Mouse (Mus musculus) limb, embryonic 11.5 days (tissue): ENCODE measurements around the gene Cpvl. TPM values are rescaled to one million over a fixed set of nuclear protein-coding genes. Genes with fewer than 3 reads are reported as not detected.

Source experiments
- ATAC-seq: fragments of 200-750 bp; cut with Nextera tagmentation; 2 replicates; pipeline ENCODE4 v1.8.0; 2017; ENCODE audit warnings: low read depth; ENCODE audit not compliant: insufficient number of reproducible peaks, low FRiP score, low TSS enrichment
- DNase-seq: peaks from one replicate; pipeline ENCODE4 v3.0.0-alpha.2; 2015; ENCODE audit warnings: low spot score
- H3K27ac ChIP-seq: fragments of 300-500 bp; sonication (generic); replicated peaks from 2 replicates; pipeline ENCODE4 v1.5.1; 2014; ENCODE audit warnings: low read depth, mild to moderate bottlenecking, low read length
- H3K27me3 ChIP-seq: fragments of 300-500 bp; sonication (generic); 2 replicates; pipeline ENCODE4 v1.6.1; 2014; ENCODE audit warnings: mild to moderate bottlenecking, low read length, mixed read lengths; ENCODE audit not compliant: control insufficient read depth, insufficient read depth
- H3K36me3 ChIP-seq: fragments of 300-500 bp; sonication (generic); 2 replicates; pipeline ENCODE4 v1.6.1; 2014; ENCODE audit warnings: mild to moderate bottlenecking, low read length, moderate library complexity, mixed read lengths; ENCODE audit not compliant: control insufficient read depth, insufficient read depth
- H3K4me1 ChIP-seq: fragments of 300-500 bp; sonication (generic); 2 replicates; pipeline ENCODE4 v1.6.1; 2014; ENCODE audit warnings: low read length, mixed read lengths; ENCODE audit not compliant: control insufficient read depth, insufficient read depth
- H3K4me2 ChIP-seq: fragments of 300-500 bp; sonication (generic); 2 replicates; pipeline ENCODE4 v1.6.1; 2014; ENCODE audit warnings: low read depth, mild to moderate bottlenecking, moderate library complexity; ENCODE audit not compliant: severe bottlenecking
- H3K4me3 ChIP-seq: fragments of 300-500 bp; sonication (generic); 2 replicates; pipeline ENCODE4 v1.5.1; 2014; ENCODE audit warnings: low read depth, low read length
- H3K9ac ChIP-seq: fragments of 300-500 bp; sonication (generic); 2 replicates; pipeline ENCODE4 v1.6.1; 2014; ENCODE audit warnings: mild to moderate bottlenecking, low read length
- H3K9me3 ChIP-seq: fragments of 300-500 bp; sonication (generic); 2 replicates; pipeline ENCODE4 v1.6.1; 2016; ENCODE audit warnings: low read length; ENCODE audit not compliant: control insufficient read depth
- WGBS: fragments of 180-500 bp; shearing (Covaris S2); extraction: QIAGEN DNeasy Blood & Tissue Kit; methylation state at CpG from one replicate; pipeline ENCODE4 v1.1.7; 2014; 5-methylcytosine and 5-hydroxymethylcytosine counted together
- polyA plus RNA-seq: library from polyadenylated mRNA; unstranded; fragments of >200 nt; fragmentation: Nextera tagmentation; extraction: Ambion mirVana; gene quantifications from 2 replicates; pipeline ENCODE4 v1.2.1, GENCODE M21; 2014

The Cpvl gene
- polyA plus RNA-seq, 1 experiment from 2014 or later: 0.25 TPM

- H3K4me2 ChIP-seq: no peak overlapping the region
- H3K27me3 ChIP-seq: no peaks in the 10 kb centered on the region
- H3K4me3 ChIP-seq: no peak overlapping the region
- H3K9me3 ChIP-seq: no peaks in the 10 kb centered on the region
- no peak for ATAC-seq
- H3K9ac ChIP-seq: no peak overlapping the region
- H3K36me3 ChIP-seq: no peaks in the 10 kb centered on the region
- H3K4me1 ChIP-seq: peaks cover 11% of the 10 kb centered on the region; the same call in 1 of the 2 replicates
- WGBS: 90% methylated on average over 6 of the region's 6 CpGs
- DNase-seq: no peak
- H3K27ac ChIP-seq: no peak overlapping the region
Observed at GRCm38 (mm10) chr6:53968550-53968949, 9.9 kb downstream of the Cpvl start.

- H3K27ac ChIP-seq: no peak overlapping the region
- H3K4me1 ChIP-seq: peaks cover 11% of the 10 kb centered on the region
- DNase-seq: no peak
- no peak overlapping the region for H3K9ac ChIP-seq
- whole genome bisulfite sequencing: 80% methylated on average over 5 of the region's 5 CpGs
- H3K36me3 ChIP-seq: no peaks in the 10 kb centered on the region
- no peaks in the 10 kb centered on the region for H3K27me3 ChIP-seq
- H3K4me2 ChIP-seq: no peak overlapping the region
- H3K4me3 ChIP-seq: no peak overlapping the region
- no peak for ATAC-seq
- H3K9me3 ChIP-seq: no peaks in the 10 kb centered on the region
Observed at GRCm38 (mm10) chr6:53966595-53966994, 11.9 kb downstream of the Cpvl start.

GRCm38 (mm10) chr6:53965900-53966299 lies 12.6 kb downstream of the Cpvl start:
- 29% methylated on average over 5 of the region's 5 CpGs for WGBS
- no peaks in the 10 kb centered on the region for H3K36me3 ChIP-seq
- no peaks in the 10 kb centered on the region for H3K27me3 ChIP-seq
- no peak for DNase-seq
- no peak overlapping the region for H3K9ac ChIP-seq
- H3K4me3 ChIP-seq: no peak overlapping the region
- peaks cover 11% of the 10 kb centered on the region for H3K4me1 ChIP-seq
- no peaks in the 10 kb centered on the region for H3K9me3 ChIP-seq
- ATAC-seq: no peak
- no peak overlapping the region for H3K4me2 ChIP-seq
- 0 out of 2 replicates have a peak overlapping the region, but pooled peaks have one; percentile 0 for H3K27ac ChIP-seq

- ATAC-seq: no peak
- WGBS: 58% methylated on average over 5 of the region's 5 CpGs
- H3K27ac ChIP-seq: no peak overlapping the region
Observed at GRCm38 (mm10) chr6:53963906-53964496, 14.5 kb downstream of the Cpvl start.

GRCm38 (mm10) chr6:53962006-53962405 lies 16.5 kb downstream of the Cpvl start:
- ATAC-seq: no peak
- Histone ChIP-seq H3K9ac (no peak overlapping the region), H3K27ac (no peak overlapping the region), H3K36me3 (no peaks in the 10 kb centered on the region), H3K9me3 (no peaks in the 10 kb centered on the region), H3K4me3 (no peak overlapping the region), H3K4me1 (peaks cover 11% of the 10 kb centered on the region), H3K27me3 (no peaks in the 10 kb centered on the region), H3K4me2 (no peak overlapping the region)
- no peak for DNase-seq
- WGBS: 93% methylated on average over 1 of the region's 1 CpGs

More at GRCm38 (mm10) chr6:53963906-53964496, 14.5 kb downstream of the Cpvl start:
- H3K9ac ChIP-seq: no peak overlapping the region
- H3K27me3 ChIP-seq: no peaks in the 10 kb centered on the region
- H3K9me3 ChIP-seq: no peaks in the 10 kb centered on the region
- no peak overlapping the region for H3K4me2 ChIP-seq
- H3K4me3 ChIP-seq: no peak overlapping the region
- no peaks in the 10 kb centered on the region for H3K36me3 ChIP-seq
- H3K4me1 ChIP-seq: peaks cover 11% of the 10 kb centered on the region
- peak; percentile 47 for DNase-seq

GRCm38 (mm10) chr6:53959826-53960225 lies 18.6 kb downstream of the Cpvl start:
- Histone ChIP-seq H3K27me3 (no peaks in the 10 kb centered on the region), H3K27ac (no peak overlapping the region), H3K4me1 (peaks cover 5% of the 10 kb centered on the region), H3K36me3 (no peaks in the 10 kb centered on the region), H3K4me2 (no peak overlapping the region), H3K9me3 (no peaks in the 10 kb centered on the region), H3K9ac (no peak overlapping the region), H3K4me3 (no peak overlapping the region)
- DNase-seq (no peak), ATAC-seq (no peak)
- WGBS: 65% methylated on average over 3 of the region's 3 CpGs

GRCm38 (mm10) chr6:53958321-53958720 lies 20.1 kb downstream of the Cpvl start:
- Histone ChIP-seq H3K9ac (no peak overlapping the region), H3K27ac (no peak overlapping the region), H3K4me3 (no peak overlapping the region), H3K9me3 (no peaks in the 10 kb centered on the region), H3K4me1 (peaks cover 4% of the 10 kb centered on the region), H3K27me3 (no peaks in the 10 kb centered on the region), H3K36me3 (no peaks in the 10 kb centered on the region), H3K4me2 (peak overlapping the region; percentile 26; the same call in 1 of the 2 replicates)
- peak; percentile 92 for DNase-seq
- WGBS: 9% methylated on average over 7 of the region's 7 CpGs
- no peak for ATAC-seq

- 50% methylated on average over 4 of the region's 4 CpGs for WGBS
- H3K4me2 ChIP-seq: no peak overlapping the region
- ATAC-seq (no peak), DNase-seq (no peak)
- no peaks in the 10 kb centered on the region for H3K36me3 ChIP-seq
- no peak overlapping the region for H3K4me3 ChIP-seq
- H3K27ac ChIP-seq: no peak overlapping the region
- no peaks in the 10 kb centered on the region for H3K27me3 ChIP-seq
- H3K4me1 ChIP-seq: peaks cover 4% of the 10 kb centered on the region
- H3K9me3 ChIP-seq: no peaks in the 10 kb centered on the region
- H3K9ac ChIP-seq: no peak overlapping the region
Observed at GRCm38 (mm10) chr6:53956513-53956912, 22.0 kb downstream of the Cpvl start.

GRCm38 (mm10) chr6:53955846-53956245 lies 22.6 kb downstream of the Cpvl start:
- peaks cover 10% of the 10 kb centered on the region for H3K4me1 ChIP-seq
- no peak for ATAC-seq
- H3K4me3 ChIP-seq: no peak overlapping the region
- H3K9ac ChIP-seq: no peak overlapping the region
- H3K4me2 ChIP-seq: no peak overlapping the region
- H3K27ac ChIP-seq: no peak overlapping the region
- WGBS: 79% methylated on average over 2 of the region's 2 CpGs
- H3K9me3 ChIP-seq: no peaks in the 10 kb centered on the region
- no peaks in the 10 kb centered on the region for H3K27me3 ChIP-seq
- H3K36me3 ChIP-seq: no peaks in the 10 kb centered on the region
- DNase-seq: no peak
